Mouse (Mus musculus) cerebellum, postnatal 36 days (tissue): ENCODE measurements at regions not wholly inside any gene's neighbourhood (a gene's known extent, or its start where the extent isn't known, plus 50 kb on each side); places are given as distances from the start of the nearest gene placed in this dataset.

ENCODE experiments used
- DNase-seq, 2 experiments: peaks; one replicate each; pipeline ENCODE4 v3.0.0; 2021 to 2022; ENCODE audit warnings: mixed read lengths in 2 of 2

DNA sequence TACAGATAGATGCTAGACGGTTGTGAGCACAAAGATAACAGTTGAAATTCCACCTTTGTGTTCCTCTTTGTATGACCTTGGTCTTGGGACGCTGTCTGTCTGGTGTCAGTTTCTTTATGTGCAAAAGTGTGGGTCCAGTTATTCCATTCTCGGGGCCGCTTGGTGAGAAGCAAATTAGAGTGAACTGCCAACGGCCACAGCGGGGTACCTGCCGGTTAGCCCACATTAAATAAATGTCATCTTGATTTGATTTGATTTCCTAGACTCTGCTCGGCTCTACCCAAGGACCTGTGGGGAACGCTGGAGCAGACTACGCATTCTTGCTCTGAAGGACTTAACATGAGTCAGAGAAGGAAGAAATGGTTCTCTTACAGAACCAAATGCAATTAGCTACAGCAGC, 155.0 kb upstream of the Igsf21 start:
- DNase-seq, result no peak

DNA sequence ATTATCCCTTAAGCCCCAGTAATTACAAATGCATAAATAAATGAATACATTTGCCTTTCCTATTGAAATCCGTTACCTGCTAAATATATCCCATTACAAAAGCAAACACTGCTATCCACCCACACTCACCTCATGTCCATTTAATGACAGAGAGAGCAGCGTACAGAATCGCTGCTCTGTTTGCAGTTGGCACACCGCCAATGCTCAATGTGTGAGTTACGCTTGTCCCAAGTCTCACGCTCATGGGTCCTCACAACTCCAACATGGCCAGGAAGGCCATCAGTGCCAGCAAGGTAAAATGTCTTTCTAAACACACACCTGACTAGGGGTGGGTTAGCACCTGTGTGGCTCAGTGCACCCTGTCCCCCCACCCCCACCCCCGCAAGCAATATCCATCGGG, 150.0 kb upstream of the Igsf21 start:
- DNase-seq, result no peak

GRCm38 (mm10) chr4:140392290-140392689, 145.7 kb upstream of the Igsf21 start:
- DNase-seq, result no peak

- DNase-seq, result no peak
These were observed 144.2 kb upstream of the Igsf21 start for GRCm38 (mm10) chr4:140390684-140391234.

GRCm38 (mm10) chr4:140385686-140386085, 139.1 kb upstream of the Igsf21 start:
- DNase-seq, result peak in 1 of 2 experiments; percentile 30

DNA sequence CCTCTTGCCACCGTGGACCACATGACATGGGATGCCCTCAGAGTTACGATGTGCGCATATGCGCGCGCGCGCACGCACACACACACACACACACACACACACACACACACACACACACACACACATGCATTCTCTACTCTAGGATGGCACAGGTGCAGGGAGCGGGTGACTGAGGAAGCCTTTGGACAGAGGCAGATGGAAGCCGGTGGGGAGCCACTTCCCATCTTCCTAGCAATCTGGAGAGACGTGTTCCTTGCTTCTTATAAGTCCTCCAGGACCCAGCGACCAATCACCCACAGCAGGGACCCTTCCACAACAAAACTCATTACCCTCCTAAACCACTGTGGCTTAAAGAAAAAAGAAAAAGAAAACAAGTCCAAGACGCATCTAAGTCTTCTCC, 138.6 kb upstream of the Igsf21 start:
- peak; percentile 54 to 62 for DNase-seq

GRCm38 (mm10) chr4:140383596-140383995, 137.0 kb upstream of the Igsf21 start:
- DNase-seq, result no peak

DNA sequence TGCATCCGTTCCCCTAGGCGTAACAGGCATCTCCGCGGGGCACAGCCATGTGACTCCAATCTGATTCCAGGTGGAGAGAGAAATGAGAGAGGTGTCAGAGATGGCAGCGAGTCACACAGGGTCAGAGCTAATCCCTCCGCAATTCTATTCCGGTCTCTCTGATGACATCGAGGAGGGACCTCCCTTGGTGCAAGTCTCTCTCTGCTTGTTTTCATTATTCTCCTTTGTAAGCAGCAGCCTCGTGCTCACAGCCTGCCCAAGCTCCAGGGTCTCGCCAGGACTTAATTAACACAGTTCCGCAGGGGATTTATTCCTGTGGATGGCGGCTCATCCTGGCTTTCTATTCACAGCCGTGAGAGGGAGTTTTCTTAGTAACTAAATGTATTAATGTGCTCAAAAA, 134.1 kb upstream of the Igsf21 start:
- peak; percentile 25 to 28 for DNase-seq

DNA sequence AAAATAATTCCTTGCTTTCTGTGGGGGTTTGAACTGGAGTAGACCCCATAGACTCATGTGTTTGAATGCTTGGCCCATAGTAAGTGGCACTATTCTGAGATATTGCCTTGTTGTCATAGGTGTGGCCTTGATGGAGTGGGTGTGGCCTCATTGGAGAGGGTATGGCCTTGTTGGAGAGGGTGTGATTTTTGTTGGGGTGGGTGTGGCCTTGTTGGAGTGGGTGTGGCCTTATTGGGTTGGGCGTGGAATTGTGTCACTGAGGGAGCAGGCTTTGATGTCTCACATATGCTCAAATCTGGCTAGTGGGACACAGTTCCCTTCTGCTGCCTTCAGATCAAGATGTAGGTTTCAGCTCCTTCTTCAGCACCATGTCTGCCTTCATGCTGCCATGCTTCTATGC, 131.4 kb upstream of the Igsf21 start:
- DNase-seq, result no peak

GRCm38 (mm10) chr4:140372586-140373325, 126.2 kb upstream of the Igsf21 start:
- DNase-seq, result no peak

GRCm38 (mm10) chr4:140371426-140372213, 125.0 kb upstream of the Igsf21 start:
- DNase-seq, result no peak

GRCm38 (mm10) chr4:140366975-140367680, 120.5 kb upstream of the Igsf21 start:
- no peak for DNase-seq

DNA sequence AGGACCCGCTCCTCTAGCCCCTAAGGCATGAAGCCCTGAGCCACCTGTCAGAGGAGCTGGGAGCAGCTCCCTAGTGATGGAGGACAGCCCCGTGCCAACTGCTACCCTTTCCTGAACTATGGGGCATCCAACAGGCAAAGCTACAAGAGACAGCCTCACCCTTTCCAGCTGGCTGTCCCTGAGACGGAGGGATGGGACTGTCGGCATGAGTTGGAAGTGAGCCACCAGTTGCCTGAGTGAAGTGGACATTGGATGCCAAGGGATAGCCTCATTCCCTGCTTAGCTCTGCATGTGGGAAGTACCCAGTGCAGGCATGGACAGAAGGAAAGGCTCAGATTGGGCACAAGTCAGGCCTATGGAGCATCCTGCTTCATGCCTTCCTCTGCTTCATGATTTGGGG, 112.3 kb upstream of the Igsf21 start:
- DNase-seq, result peak; percentile 56 to 62

DNA sequence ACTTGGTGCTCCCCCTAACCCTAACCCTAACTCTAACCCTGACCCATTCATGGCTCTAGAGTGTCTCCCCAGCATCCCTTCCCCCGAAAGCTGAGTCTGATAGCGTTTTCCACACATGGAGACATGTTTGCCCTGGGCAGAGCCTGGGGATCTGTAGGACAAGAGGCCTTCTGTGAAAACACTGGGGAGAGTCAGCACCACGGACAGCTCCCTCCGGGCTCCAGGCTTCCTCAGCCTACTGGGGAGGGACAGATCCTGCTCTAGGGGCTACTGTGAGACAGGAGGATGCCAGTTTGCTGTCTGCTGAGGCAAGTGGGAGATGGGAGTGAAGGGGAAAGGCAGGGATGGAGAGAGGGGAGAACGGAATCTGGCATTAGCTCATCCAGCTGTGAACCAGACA, 111.5 kb upstream of the Igsf21 start:
- DNase-seq, result peak in 1 of 2 experiments; percentile 17

GRCm38 (mm10) chr4:140355144-140355550, 108.6 kb upstream of the Igsf21 start:
- peak in 1 of 2 experiments; percentile 19 for DNase-seq

GRCm38 (mm10) chr4:140348802-140349201, 102.2 kb upstream of the Igsf21 start:
- DNase-seq, result no peak

DNA sequence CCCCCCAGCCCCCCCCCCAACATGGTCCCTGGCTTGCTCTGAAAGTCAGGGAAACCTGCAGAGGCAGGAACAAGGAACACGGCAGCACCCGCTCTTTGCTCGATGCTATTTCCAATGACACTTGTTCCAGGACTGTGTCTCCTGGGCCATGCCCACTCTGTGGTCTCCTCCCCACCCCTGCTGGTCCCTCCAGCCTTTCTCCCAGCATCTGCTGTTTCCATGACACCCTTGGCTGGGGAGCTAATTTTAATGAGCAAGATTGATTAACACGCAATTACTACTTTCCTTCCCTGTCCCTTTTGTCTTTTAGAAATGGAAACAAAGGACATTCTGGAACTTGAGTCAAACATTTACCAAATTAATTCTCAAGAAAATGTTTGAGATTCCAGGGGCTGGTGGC, 83.6 kb upstream of the Igsf21 start:
- no peak for DNase-seq

GRCm38 (mm10) chr4:140326706-140327440, 80.3 kb upstream of the Igsf21 start:
- no peak for DNase-seq

DNA sequence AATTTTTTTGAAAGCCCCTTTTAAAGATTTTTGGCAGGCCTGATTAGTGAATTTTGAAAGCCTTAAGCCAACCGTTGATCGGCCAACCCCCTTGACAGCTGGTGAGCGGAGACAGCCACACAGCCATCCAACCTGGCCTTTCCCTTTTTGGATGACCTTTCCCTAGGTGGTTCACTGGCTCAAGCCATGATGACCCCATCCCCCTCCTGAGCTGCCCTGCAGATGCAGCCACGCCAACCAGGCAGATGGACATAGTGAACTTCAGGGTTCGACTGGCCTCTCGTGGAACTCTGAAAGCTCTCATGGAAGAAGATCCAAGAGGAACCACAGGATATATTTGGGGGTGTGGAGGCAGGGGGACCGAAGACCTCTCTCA, 79.1 kb upstream of the Igsf21 start:
- DNase-seq, result no peak

DNA sequence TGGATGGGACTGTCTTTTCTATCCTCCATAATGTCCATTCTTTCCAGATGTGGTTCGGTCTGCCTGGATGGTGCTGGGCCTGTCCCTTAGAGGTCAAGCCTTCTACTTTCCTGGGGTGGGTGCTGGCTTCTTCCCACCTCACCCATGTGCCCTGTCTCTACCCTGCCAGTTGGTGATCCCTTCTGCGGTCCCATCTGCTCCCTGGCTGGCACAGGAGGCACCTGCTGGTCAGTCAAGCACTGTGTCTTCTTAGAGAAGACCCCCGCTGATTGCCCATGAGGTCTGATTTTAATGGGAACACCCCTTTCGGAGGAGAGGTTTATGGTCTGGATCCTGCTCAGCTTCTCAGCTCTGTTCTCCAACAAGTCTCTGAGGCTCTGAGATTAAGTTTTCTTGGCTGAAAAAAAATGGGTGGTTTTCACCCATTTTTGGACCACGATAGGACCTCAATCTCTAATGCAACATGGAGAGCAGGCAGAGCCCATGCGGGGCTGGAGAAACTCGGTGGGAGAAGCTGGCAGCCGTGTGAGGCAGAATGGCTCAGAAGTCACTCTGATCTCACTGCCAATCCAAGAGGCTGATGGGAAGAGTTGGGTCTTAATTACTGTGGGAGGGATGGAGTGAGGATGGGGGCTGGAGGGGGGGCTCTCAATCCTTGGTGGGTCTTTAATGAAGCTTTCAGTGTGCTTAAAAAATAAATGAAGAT, 78.5 kb upstream of the Igsf21 start:
- peak; percentile 47 to 51 for DNase-seq

DNA sequence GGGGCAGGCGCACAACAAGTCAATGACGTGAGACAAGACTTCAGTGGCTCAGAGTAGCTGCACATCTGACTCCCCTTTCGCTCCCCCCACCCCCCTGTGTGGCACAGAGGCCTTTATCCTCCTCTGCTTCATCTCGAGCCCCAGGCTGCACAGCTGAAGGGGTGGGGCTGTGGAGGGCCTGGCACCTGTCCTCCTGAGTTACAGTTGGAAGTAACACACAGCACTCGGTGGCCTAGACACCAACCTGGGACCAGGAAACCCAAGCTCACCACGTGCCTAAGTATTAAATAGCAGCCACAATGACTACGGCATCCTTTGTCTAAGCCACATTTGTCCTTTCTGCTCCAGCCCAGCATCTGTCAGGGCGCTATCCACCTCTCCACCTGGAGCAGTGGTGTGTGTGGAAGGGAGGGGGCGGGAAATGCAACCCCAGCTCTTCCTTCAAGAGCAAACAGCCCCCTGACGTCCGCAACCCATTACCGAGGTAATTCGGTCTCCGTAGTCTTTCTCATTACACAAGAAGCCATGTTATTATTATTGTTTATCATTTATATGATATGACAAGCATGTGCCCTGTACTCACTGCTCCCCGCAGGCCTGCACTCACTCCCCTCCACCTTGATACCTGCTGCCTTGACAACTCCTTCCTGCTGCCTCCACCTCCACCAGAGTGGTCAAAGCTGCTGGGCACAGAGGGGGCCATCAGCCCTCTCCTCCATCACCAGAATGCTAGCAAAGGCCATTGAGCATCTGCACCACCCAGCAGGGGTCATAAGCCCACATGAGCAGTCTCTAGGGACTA, 73.7 kb upstream of the Igsf21 start:
- DNase-seq, result no peak
